In genomic region chr1:59317397-59317796, GRCm38 (mm10) we compare ENCODE assay signal across 8 mouse cellular contexts.
"Had no signal": no experiment of that assay in that cellular context is flagged by ENCODE, and none has a peak within 500 bp of the region (broad histone marks: within the 10 kb centered on the region; RNA-seq: fewer than 3 reads in every experiment).

No protein-coding gene starts in this region.

- H3K9ac ChIP-seq: limb, embryonic 15.5 days; liver, embryonic 14.5 days; midbrain, embryonic 13.5 days had no signal

- H3K27me3 ChIP-seq: limb, embryonic 15.5 days had no signal

- H3K4me3 ChIP-seq: limb, embryonic 15.5 days; midbrain, embryonic 13.5 days had no signal

- H3K9me3 ChIP-seq: limb, embryonic 15.5 days; midbrain, embryonic 13.5 days had no signal

- H3K4me2 ChIP-seq: midbrain, embryonic 13.5 days had no signal

- DNase-seq: kidney, postnatal 4 days; lung, adult 18-20 months; right cerebral cortex, postnatal 14 days; thymus, postnatal 36 days had no signal

- H3K36me3 ChIP-seq: limb, embryonic 15.5 days; midbrain, embryonic 13.5 days had no signal

- ATAC-seq: midbrain, embryonic 13.5 days had no signal

- H3K27ac ChIP-seq: hindbrain, postnatal 0 days; limb, embryonic 15.5 days; liver, embryonic 14.5 days; midbrain, embryonic 13.5 days had no signal
